Mouse (Mus musculus) embryonic facial prominence, embryonic 14.5 days (tissue): ENCODE measurements around the gene Rhobtb3. TPM values are rescaled to one million over a fixed set of nuclear protein-coding genes. Genes with fewer than 3 reads are reported as not detected.
"Not testable (repeated sequence)": the region's sequence is repeated elsewhere in the genome, so short reads cannot be mapped to it uniquely, and the experiment has no call there.

Experiments
- ATAC-seq: fragments of 200-750 bp; cut with Nextera tagmentation; 2 replicates; pipeline ENCODE4 v1.8.0; 2017; ENCODE audit warnings: low read depth, moderate number of reproducible peaks, moderate TSS enrichment
- DNase-seq: peaks from one replicate; pipeline ENCODE4 v3.0.0-alpha.2; 2015; ENCODE audit warnings: low spot score
- H3K27ac ChIP-seq: fragments of 300-500 bp; sonication (generic); replicated peaks from 2 replicates; pipeline ENCODE4 v1.5.1; 2014; ENCODE audit warnings: low read depth, mild to moderate bottlenecking, low read length, moderate library complexity
- H3K27me3 ChIP-seq: fragments of 300-500 bp; sonication (generic); replicated peaks from 2 replicates; pipeline ENCODE4 v1.6.1; 2014; ENCODE audit warnings: low read length; ENCODE audit not compliant: control insufficient read depth, insufficient read depth
- H3K36me3 ChIP-seq: fragments of 300-500 bp; sonication (generic); 2 replicates; pipeline ENCODE4 v1.6.1; 2014; ENCODE audit warnings: low read length, mixed read lengths; ENCODE audit not compliant: control insufficient read depth, insufficient read depth
- H3K4me1 ChIP-seq: fragments of 300-500 bp; sonication (generic); 2 replicates; pipeline ENCODE4 v1.6.1; 2014; ENCODE audit warnings: antibody characterized with exemption, low read length; ENCODE audit not compliant: control insufficient read depth, insufficient read depth
- H3K4me2 ChIP-seq: fragments of 300-500 bp; sonication (generic); 2 replicates; pipeline ENCODE4 v1.6.1; 2014; ENCODE audit warnings: low read depth, mild to moderate bottlenecking, low read length, moderate library complexity, mixed read lengths
- H3K4me3 ChIP-seq: fragments of 300-500 bp; sonication (generic); 2 replicates; pipeline ENCODE4 v1.5.1; 2014; ENCODE audit warnings: low read depth, mild to moderate bottlenecking, low read length
- H3K9ac ChIP-seq: fragments of 300-500 bp; sonication (generic); 2 replicates; pipeline ENCODE4 v1.6.1; 2014; ENCODE audit warnings: low read depth, mild to moderate bottlenecking, low read length, moderate library complexity, mixed read lengths
- H3K9me3 ChIP-seq: fragments of 300-500 bp; sonication (generic); 2 replicates; pipeline ENCODE4 v1.6.1; 2016; ENCODE audit warnings: low read length; ENCODE audit not compliant: control insufficient read depth
- WGBS: fragments of 180-500 bp; shearing (Covaris S2); extraction: QIAGEN DNeasy Blood & Tissue Kit; methylation state at CpG from one replicate; pipeline ENCODE4 v1.1.7; 2014; 5-methylcytosine and 5-hydroxymethylcytosine counted together
- polyA plus RNA-seq: library from polyadenylated mRNA; unstranded; fragments of >200 nt; fragmentation: Nextera tagmentation; extraction: Ambion mirVana; gene quantifications from 2 replicates; pipeline ENCODE4 v1.2.1, GENCODE M21; 2014

Rhobtb3 gene
- polyA plus RNA-seq, 1 experiment from 2014 or later, result 43.0 TPM

- 82% methylated on average over 6 of the region's 6 CpGs for WGBS
- H3K4me2 ChIP-seq, result no peak overlapping the region
- no peaks in the 10 kb centered on the region for H3K27me3 ChIP-seq
- H3K36me3 ChIP-seq, result peaks cover 52% of the 10 kb centered on the region
- DNase-seq, result no peak
- no peak for ATAC-seq
- no peaks in the 10 kb centered on the region for H3K9me3 ChIP-seq
- H3K4me3 ChIP-seq, result no peak overlapping the region
- no peak overlapping the region for H3K27ac ChIP-seq
- no peaks in the 10 kb centered on the region for H3K4me1 ChIP-seq
- no peak overlapping the region for H3K9ac ChIP-seq
Measured at GRCm38 (mm10) chr13:75876592-75876991, 67.1 kb downstream of the Rhobtb3 start.

GRCm38 (mm10) chr13:75876188-75876587 is 67.5 kb downstream of the Rhobtb3 start:
- H3K36me3 ChIP-seq, result peaks cover 56% of the 10 kb centered on the region
- not testable (repeated sequence) for H3K4me1 ChIP-seq, H3K27ac ChIP-seq, H3K4me2 ChIP-seq, ATAC-seq, DNase-seq, H3K9ac ChIP-seq, H3K27me3 ChIP-seq, H3K4me3 ChIP-seq, H3K9me3 ChIP-seq
- WGBS, result 73% methylated on average over 6 of the region's 7 CpGs

DNA sequence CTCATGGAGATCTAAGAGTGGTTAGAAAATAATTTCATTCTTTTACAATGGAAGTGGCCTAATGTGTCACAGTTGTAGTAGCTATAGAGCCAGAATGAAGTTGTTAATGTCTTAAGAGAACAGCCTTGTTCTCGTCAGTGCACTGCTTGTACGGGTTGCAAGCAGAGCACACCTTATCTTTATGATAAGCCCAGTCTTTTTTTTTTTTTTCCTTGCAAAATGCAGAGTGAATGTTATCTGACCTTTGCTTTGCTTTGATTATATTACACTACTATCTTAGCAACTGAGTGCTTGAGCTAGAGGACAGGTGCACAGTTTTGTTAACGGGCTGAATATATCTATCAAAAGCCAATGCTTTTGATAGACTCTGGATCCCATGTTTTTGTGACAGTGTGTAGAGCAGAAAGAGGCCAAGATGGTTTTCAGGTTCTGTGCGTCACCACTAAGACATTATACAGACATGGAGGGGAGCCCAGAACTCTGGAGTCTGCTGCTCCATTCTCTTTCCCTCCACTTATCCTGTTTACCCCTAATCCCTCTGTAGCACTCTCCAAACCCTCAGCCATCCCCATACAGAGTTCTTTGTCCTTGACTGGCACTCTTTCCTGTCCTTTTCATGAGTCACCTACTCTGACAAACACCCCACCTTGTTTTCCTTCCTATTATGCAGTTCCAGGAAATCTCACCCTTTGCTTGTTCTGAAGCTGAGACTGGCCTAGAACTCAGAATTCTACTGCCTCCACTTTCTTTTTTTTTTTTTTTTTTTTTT is 68.9 kb downstream of the Rhobtb3 start:
- no peaks in the 10 kb centered on the region for H3K9me3 ChIP-seq
- peaks cover 68% of the 10 kb centered on the region for H3K36me3 ChIP-seq

GRCm38 (mm10) chr13:75867876-75868275 is 75.8 kb downstream of the Rhobtb3 start:
- Histone ChIP-seq H3K9ac (no peak overlapping the region), H3K9me3 (no peaks in the 10 kb centered on the region), H3K27me3 (no peaks in the 10 kb centered on the region), H3K4me1 (no peaks in the 10 kb centered on the region), H3K4me2 (no peak overlapping the region), H3K4me3 (no peak overlapping the region), H3K27ac (no peak overlapping the region), H3K36me3 (peaks cover 44% of the 10 kb centered on the region)
- DNase-seq, result no peak
- WGBS, result 83% methylated on average over 2 of the region's 2 CpGs
- no peak for ATAC-seq

More for the DNA sequence above, 68.9 kb downstream of the Rhobtb3 start:
- Histone ChIP-seq H3K4me2 (no peak overlapping the region), H3K4me3 (no peak overlapping the region), H3K4me1 (no peaks in the 10 kb centered on the region), H3K9ac (no peak overlapping the region), H3K27me3 (no peaks in the 10 kb centered on the region), H3K27ac (no peak overlapping the region)
- DNase-seq (no peak), ATAC-seq (no peak)
- WGBS, result 94% methylated on average over 4 of the region's 4 CpGs

DNA sequence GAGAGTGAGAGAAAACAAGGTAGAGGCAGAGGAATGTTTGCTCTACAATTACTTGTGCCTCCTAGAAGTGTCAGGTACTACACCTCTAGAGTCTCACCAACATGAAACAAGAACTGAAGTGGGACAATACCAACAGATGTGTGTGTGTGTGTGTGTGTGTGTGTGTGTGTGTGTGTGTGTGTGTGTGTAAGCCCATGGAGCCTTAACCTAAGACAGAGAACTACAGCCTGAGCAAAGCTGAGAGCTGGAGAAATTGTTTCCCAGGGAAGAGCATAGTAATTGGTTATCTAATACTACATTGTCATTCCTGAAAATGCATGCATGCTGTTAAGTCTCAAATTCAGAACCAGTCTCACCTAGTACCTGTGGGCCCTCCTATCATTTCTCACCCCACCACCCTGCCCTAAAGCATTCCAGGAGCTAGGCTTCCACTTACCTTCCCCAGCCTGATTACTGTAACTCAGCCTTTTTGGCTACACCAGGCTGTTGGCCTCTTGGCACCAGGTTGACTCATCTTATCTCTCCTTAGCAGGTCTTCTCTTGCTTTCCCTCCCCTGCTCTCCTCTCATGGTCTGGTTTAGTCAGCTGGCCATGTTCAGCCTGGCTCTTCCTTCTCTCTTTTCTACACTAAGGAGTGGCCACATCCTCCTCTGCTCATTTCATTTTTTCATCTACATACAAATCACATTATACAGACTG is 78.1 kb downstream of the Rhobtb3 start:
- Histone ChIP-seq H3K4me3 (no peak overlapping the region), H3K4me2 (no peak overlapping the region), H3K4me1 (no peaks in the 10 kb centered on the region), H3K27ac (no peak overlapping the region), H3K36me3 (peaks cover 29% of the 10 kb centered on the region), H3K9ac (no peak overlapping the region), H3K9me3 (no peaks in the 10 kb centered on the region), H3K27me3 (no peaks in the 10 kb centered on the region)
- no peak for ATAC-seq
- no peak for DNase-seq

DNA sequence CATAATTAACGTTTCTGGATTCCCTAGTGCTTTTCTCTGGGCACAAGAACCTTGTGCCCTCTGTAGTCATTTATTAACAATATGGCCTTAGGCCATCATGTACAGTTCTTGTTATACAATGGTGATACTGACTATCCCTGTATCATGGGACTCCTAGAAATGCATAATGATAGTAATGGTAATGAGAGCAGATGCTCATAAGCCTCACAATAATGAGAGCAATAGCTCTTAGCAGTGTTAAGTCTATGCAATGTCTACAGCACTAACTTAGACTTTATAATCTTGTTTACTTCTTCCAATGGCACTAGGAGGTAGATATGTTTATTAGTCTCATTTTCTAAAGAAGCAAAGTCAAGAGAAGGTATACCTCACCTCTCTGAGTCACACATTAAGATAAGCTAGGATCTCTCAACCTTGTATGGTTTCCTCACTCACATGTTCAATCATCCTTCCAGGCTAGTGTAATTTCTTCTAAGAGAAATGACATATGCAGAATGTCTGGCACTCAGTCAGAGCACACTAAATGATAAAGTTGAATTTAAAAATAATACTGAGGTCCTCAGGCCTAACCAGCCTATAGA is 84.4 kb downstream of the Rhobtb3 start:
- WGBS, result 78% methylated on average over 1 of the region's 1 CpGs
- no peaks in the 10 kb centered on the region for H3K9me3 ChIP-seq
- H3K9ac ChIP-seq, result no peak overlapping the region
- H3K27ac ChIP-seq, result no peak overlapping the region
- H3K4me1 ChIP-seq, result no peaks in the 10 kb centered on the region
- H3K36me3 ChIP-seq, result no peaks in the 10 kb centered on the region
- no peak overlapping the region for H3K4me2 ChIP-seq
- H3K27me3 ChIP-seq, result no peaks in the 10 kb centered on the region
- no peak overlapping the region for H3K4me3 ChIP-seq
- ATAC-seq (no peak), DNase-seq (no peak)

DNA sequence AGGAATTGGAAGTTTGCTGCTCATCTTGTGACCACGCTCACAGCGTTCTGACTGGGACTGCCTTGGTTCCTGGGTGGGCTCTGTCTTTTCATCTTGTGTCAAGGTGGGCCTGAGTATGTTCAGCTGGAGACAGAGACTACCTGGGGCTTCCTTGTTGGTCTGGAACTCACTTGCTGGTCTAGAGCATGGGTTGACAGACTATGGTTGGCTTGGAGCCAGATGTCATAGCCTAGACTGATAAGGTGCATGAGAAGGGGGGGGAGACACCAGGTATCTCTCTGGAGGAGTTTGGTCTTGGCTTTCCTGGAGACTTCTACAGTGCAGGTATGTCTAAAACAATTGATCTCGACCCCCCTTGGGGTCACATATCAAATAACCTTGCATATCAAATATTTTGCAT is 90.6 kb downstream of the Rhobtb3 start:
- no peak overlapping the region for H3K9ac ChIP-seq
- 88% methylated on average over 3 of the region's 3 CpGs for WGBS
- H3K9me3 ChIP-seq, result no peaks in the 10 kb centered on the region
- no peak for DNase-seq
- H3K4me2 ChIP-seq, result no peak overlapping the region
- H3K27ac ChIP-seq, result no peak overlapping the region
- no peak for ATAC-seq
- no peaks in the 10 kb centered on the region for H3K36me3 ChIP-seq
- H3K4me1 ChIP-seq, result no peaks in the 10 kb centered on the region
- no peaks in the 10 kb centered on the region for H3K27me3 ChIP-seq
- H3K4me3 ChIP-seq, result no peak overlapping the region

DNA sequence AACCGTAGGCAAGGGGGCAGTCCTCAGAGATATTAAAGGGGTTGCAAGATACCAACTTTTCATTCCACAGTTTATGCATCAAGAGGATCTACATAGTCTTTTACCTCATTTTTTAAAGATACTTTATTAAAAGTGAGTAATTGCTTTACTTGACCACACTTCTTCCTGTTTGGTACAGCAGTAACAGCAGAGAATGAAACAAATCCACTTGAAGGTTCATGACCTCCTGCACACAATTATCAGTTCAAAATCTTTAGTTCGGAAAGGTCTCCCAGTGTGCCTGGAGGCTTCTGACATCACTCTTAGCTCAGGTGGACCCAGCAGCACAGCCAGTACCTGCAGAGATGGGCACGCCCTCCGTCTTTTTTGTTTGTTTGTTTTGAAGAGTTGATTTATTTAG is 91.7 kb downstream of the Rhobtb3 start:
- Histone ChIP-seq H3K9me3 (no peaks in the 10 kb centered on the region), H3K36me3 (no peaks in the 10 kb centered on the region), H3K4me1 (no peaks in the 10 kb centered on the region), H3K4me2 (no peak overlapping the region), H3K27me3 (no peaks in the 10 kb centered on the region), H3K4me3 (no peak overlapping the region), H3K27ac (no peak overlapping the region), H3K9ac (no peak overlapping the region)
- DNase-seq (no peak), ATAC-seq (no peak)
- WGBS, result 82% methylated on average over 4 of the region's 4 CpGs
